Mouse (Mus musculus): ENCODE data around the gene Prickle1.
A peak's percentile ranks its signal among the peaks of the same experiment; 100 is the strongest.

The Prickle1 gene

GRCm38 (mm10) chr15:93594296-93594887 is 1.3 kb downstream of the Prickle1 start:
- DNase-seq (ENCODE audit: low read depth): no peak

GRCm38 (mm10) chr15:93592596-93592995 is 3.1 kb downstream of the Prickle1 start:
- no peak for DNase-seq (ENCODE audit: low read depth)

GRCm38 (mm10) chr15:93591831-93592321 is 3.8 kb downstream of the Prickle1 start:
- no peak for DNase-seq (ENCODE audit: low read depth)

- no peak for DNase-seq (ENCODE audit: low read depth)
These were observed 4.3 kb downstream of the Prickle1 start for GRCm38 (mm10) chr15:93591371-93591770.

- DNase-seq (ENCODE audit: low read depth): no peak
These were observed 7.3 kb downstream of the Prickle1 start for GRCm38 (mm10) chr15:93588401-93588800.

GRCm38 (mm10) chr15:93587660-93588059 is 8.0 kb downstream of the Prickle1 start:
- DNase-seq (ENCODE audit: low read depth): no peak

- no peak for DNase-seq (ENCODE audit: low read depth)
These were observed 12.6 kb downstream of the Prickle1 start for GRCm38 (mm10) chr15:93583051-93583450.

GRCm38 (mm10) chr15:93581736-93582135 is 14.0 kb downstream of the Prickle1 start:
- DNase-seq (ENCODE audit: low read depth): no peak

GRCm38 (mm10) chr15:93579899-93580298 is 15.8 kb downstream of the Prickle1 start:
- DNase-seq (ENCODE audit: low read depth): no peak

GRCm38 (mm10) chr15:93579100-93579499 is 16.6 kb downstream of the Prickle1 start:
- DNase-seq (ENCODE audit: low read depth): no peak

- no peak for DNase-seq (ENCODE audit: low read depth)
These were observed 19.3 kb downstream of the Prickle1 start for GRCm38 (mm10) chr15:93576361-93576760.

GRCm38 (mm10) chr15:93575884-93576283 is 19.8 kb downstream of the Prickle1 start:
- DNase-seq (ENCODE audit: low read depth): peak; percentile 92

- DNase-seq (ENCODE audit: low read depth): no peak
These were observed 22.8 kb downstream of the Prickle1 start for GRCm38 (mm10) chr15:93572889-93573288.

- DNase-seq (ENCODE audit: low read depth): no peak
These were observed 24.7 kb downstream of the Prickle1 start for GRCm38 (mm10) chr15:93570881-93571495.

- DNase-seq (ENCODE audit: low read depth): no peak
These were observed 26.8 kb downstream of the Prickle1 start for GRCm38 (mm10) chr15:93568911-93569310.

GRCm38 (mm10) chr15:93567546-93568307 is 28.0 kb downstream of the Prickle1 start:
- no peak for DNase-seq (ENCODE audit: low read depth)

- peak; percentile 53 for DNase-seq (ENCODE audit: low read depth)
These were observed 32.2 kb downstream of the Prickle1 start for GRCm38 (mm10) chr15:93563491-93563890.

- no peak for DNase-seq (ENCODE audit: low read depth)
These were observed 34.2 kb downstream of the Prickle1 start for GRCm38 (mm10) chr15:93561540-93561939.

- no peak for DNase-seq (ENCODE audit: low read depth)
These were observed 37.3 kb downstream of the Prickle1 start for GRCm38 (mm10) chr15:93558421-93558820.

GRCm38 (mm10) chr15:93555719-93556118 is 40.0 kb downstream of the Prickle1 start:
- DNase-seq (ENCODE audit: low read depth): no peak

- DNase-seq (ENCODE audit: low read depth): no peak
These were observed 41.4 kb downstream of the Prickle1 start for GRCm38 (mm10) chr15:93554203-93554851.

GRCm38 (mm10) chr15:93552169-93552568 is 43.5 kb downstream of the Prickle1 start:
- peak; percentile 83 for DNase-seq (ENCODE audit: low read depth)
